Mouse (Mus musculus) liver, embryonic 14.5 days (tissue): ENCODE measurements at regions not wholly inside any gene's neighbourhood (a gene's known extent, or its start where the extent isn't known, plus 50 kb on each side); places are given as distances from the start of the nearest gene placed in this dataset.

ENCODE experiments used
- ATAC-seq: fragments of 200-750 bp; cut with Nextera tagmentation; 2 replicates; pipeline ENCODE4 v1.8.0; 2017; ENCODE audit warnings: moderate number of reproducible peaks, mild to moderate bottlenecking, moderate library complexity; ENCODE audit not compliant: insufficient read depth
- DNase-seq, 3 experiments: peaks; one replicate each; pipeline ENCODE4 v3.0.0-alpha.2; 2012 to 2013; ENCODE audit warnings: low read depth in 3 of 3, low spot score in 3 of 3
- H3K27ac ChIP-seq: fragments of 300-500 bp; sonication (generic); 2 replicates; pipeline ENCODE4 v1.5.1; 2014; ENCODE audit warnings: moderate library complexity, mild to moderate bottlenecking, control low read depth, inconsistent platforms
- H3K27me3 ChIP-seq: fragments of 300-500 bp; sonication (generic); 2 replicates; pipeline ENCODE4 v1.6.1; 2014; ENCODE audit warnings: mild to moderate bottlenecking, low read length, moderate library complexity; ENCODE audit not compliant: control insufficient read depth, insufficient read depth
- H3K36me3 ChIP-seq: fragments of 300-500 bp; sonication (generic); replicated peaks from 2 replicates; pipeline ENCODE4 v1.6.1; 2014; ENCODE audit warnings: low read depth; ENCODE audit not compliant: control insufficient read depth, insufficient read depth
- H3K4me1 ChIP-seq, 2 experiments: fragments of 200-500 bp in 1 of 2; fragments of 300-500 bp in 1 of 2; sonication (generic) in 1 of 2; replicated peaks; 2 replicates each; pipeline ENCODE4 v1.6.1; 2012 to 2014; ENCODE audit warnings: antibody characterized with exemption in 1 of 2, inconsistent platforms in 1 of 2, low read length in 1 of 2; ENCODE audit not compliant: control insufficient read depth in 2 of 2, insufficient read depth in 2 of 2
- H3K4me2 ChIP-seq: fragments of 300-500 bp; sonication (generic); 2 replicates; pipeline ENCODE4 v1.6.1; 2014; ENCODE audit warnings: low read depth, mild to moderate bottlenecking, control low read depth, moderate library complexity
- H3K4me3 ChIP-seq, 2 experiments: fragments of 200-500 bp in 1 of 2; fragments of 300-500 bp in 1 of 2; sonication (generic) in 1 of 2; 2 replicates each; pipeline ENCODE4 v1.5.1; 2012 to 2014; ENCODE audit warnings: low read depth in 2 of 2, low read length in 2 of 2, mild to moderate bottlenecking in 2 of 2, control low read depth in 1 of 2, inconsistent platforms in 1 of 2, moderate library complexity in 1 of 2; ENCODE audit not compliant: insufficient read depth in 1 of 2
- H3K9ac ChIP-seq: fragments of 300-500 bp; sonication (generic); replicated peaks from 2 replicates; pipeline ENCODE4 v1.6.1; 2014; ENCODE audit warnings: mild to moderate bottlenecking, control low read depth, moderate library complexity
- H3K9me3 ChIP-seq: fragments of 300-500 bp; sonication (generic); 2 replicates; pipeline ENCODE4 v1.6.1; 2016; ENCODE audit warnings: low read length, mixed read lengths; ENCODE audit not compliant: control insufficient read depth
- CTCF ChIP-seq: IDR thresholded peaks from 2 replicates; pipeline ENCODE4 v1.5.1; 2016; ENCODE audit warnings: antibody characterized with exemption, low read depth, control low read depth
- EP300 ChIP-seq: IDR thresholded peaks from 2 replicates; pipeline ENCODE4 v1.6.1; 2016; ENCODE audit warnings: antibody characterized with exemption, low read depth
- WGBS: fragments of 180-500 bp; shearing (Covaris S2); extraction: QIAGEN DNeasy Blood & Tissue Kit; methylation state at CpG from one replicate; pipeline ENCODE4 v1.1.7; 2014; ENCODE audit not compliant: insufficient replicate concordance; 5-methylcytosine and 5-hydroxymethylcytosine counted together

GRCm38 (mm10) chr17:88142809-88143208 lies 77.7 kb upstream of the Fbxo11 start:
- H3K27me3 ChIP-seq, result no peaks in the 10 kb centered on the region
- H3K27ac ChIP-seq, result no peak overlapping the region
- H3K4me1 ChIP-seq, result no peaks in the 10 kb centered on the region
- no peak overlapping the region for H3K4me3 ChIP-seq
- no peak for DNase-seq
- no peaks in the 10 kb centered on the region for H3K9me3 ChIP-seq
- H3K9ac ChIP-seq, result no peak overlapping the region
- H3K36me3 ChIP-seq, result no peaks in the 10 kb centered on the region
- ATAC-seq, result no peak
- no peak overlapping the region for H3K4me2 ChIP-seq
- WGBS, result 16% methylated on average over 3 of the region's 3 CpGs
- TF ChIP-seq CTCF, result no peak
- TF ChIP-seq EP300, result no peak

GRCm38 (mm10) chr17:88143378-88143943 lies 78.4 kb upstream of the Fbxo11 start:
- H3K9ac ChIP-seq, result no peak overlapping the region
- no peak for TF ChIP-seq EP300
- TF ChIP-seq CTCF, result no peak
- no peaks in the 10 kb centered on the region for H3K36me3 ChIP-seq
- no peaks in the 10 kb centered on the region for H3K4me1 ChIP-seq
- H3K4me3 ChIP-seq, result no peak overlapping the region
- ATAC-seq, result no peak
- WGBS, result 59% methylated on average over 3 of the region's 3 CpGs
- no peaks in the 10 kb centered on the region for H3K9me3 ChIP-seq
- no peak overlapping the region for H3K4me2 ChIP-seq
- H3K27ac ChIP-seq, result no peak overlapping the region
- H3K27me3 ChIP-seq, result no peaks in the 10 kb centered on the region
- no peak for DNase-seq

- H3K9me3 ChIP-seq, result no peaks in the 10 kb centered on the region
- no peaks in the 10 kb centered on the region for H3K27me3 ChIP-seq
- no peak overlapping the region for H3K4me2 ChIP-seq
- H3K4me3 ChIP-seq, result no peak overlapping the region
- 38% methylated on average over 6 of the region's 6 CpGs for WGBS
- no peaks in the 10 kb centered on the region for H3K36me3 ChIP-seq
- no peak for ATAC-seq
- H3K27ac ChIP-seq, result no peak overlapping the region
- TF ChIP-seq CTCF (no peak), EP300 (no peak)
- no peak for DNase-seq
- H3K9ac ChIP-seq, result no peak overlapping the region
- H3K4me1 ChIP-seq, result no peaks in the 10 kb centered on the region
Measured at GRCm38 (mm10) chr17:88158550-88158949, 93.5 kb upstream of the Fbxo11 start.

GRCm38 (mm10) chr17:88159212-88159668 lies 94.1 kb upstream of the Fbxo11 start:
- Histone ChIP-seq H3K4me1 (no peaks in the 10 kb centered on the region), H3K27ac (no peak overlapping the region), H3K36me3 (no peaks in the 10 kb centered on the region), H3K9ac (no peak overlapping the region), H3K9me3 (no peaks in the 10 kb centered on the region), H3K4me3 (no peak overlapping the region), H3K27me3 (no peaks in the 10 kb centered on the region), H3K4me2 (no peak overlapping the region)
- 35% methylated on average over 11 of the region's 11 CpGs for WGBS
- no peak for ATAC-seq
- TF ChIP-seq EP300 (no peak), CTCF (no peak)
- no peak for DNase-seq

GRCm38 (mm10) chr17:88159851-88160676 lies 95.0 kb upstream of the Fbxo11 start:
- no peaks in the 10 kb centered on the region for H3K36me3 ChIP-seq
- no peaks in the 10 kb centered on the region for H3K9me3 ChIP-seq
- no peak overlapping the region for H3K4me3 ChIP-seq
- DNase-seq, result no peak
- no peaks in the 10 kb centered on the region for H3K4me1 ChIP-seq
- no peak for TF ChIP-seq CTCF
- TF ChIP-seq EP300, result no peak
- no peak overlapping the region for H3K9ac ChIP-seq
- no peak for ATAC-seq
- 47% methylated on average over 19 of the region's 19 CpGs for WGBS
- H3K27ac ChIP-seq, result no peak overlapping the region
- H3K4me2 ChIP-seq, result no peak overlapping the region
- no peaks in the 10 kb centered on the region for H3K27me3 ChIP-seq
